In genomic region chr10:74626596-74626995, GRCm38 (mm10) we compare ENCODE assay signal across 33 mouse cellular contexts.
A peak's percentile ranks its signal among the peaks of the same experiment; 100 is the strongest.
DNase-seq lines count a peak whose midpoint lies in the region; ATAC-seq and TF ChIP-seq lines count a peak whose summit lies in the region.
"Had no signal": no experiment of that assay in that cellular context is flagged by ENCODE, and none has a peak within 500 bp of the region (broad histone marks: within the 10 kb centered on the region; RNA-seq: fewer than 3 reads in every experiment).

No protein-coding gene starts in this region.

- no peaks in the 10 kb centered on the region for H3K36me3 ChIP-seq in embryonic facial prominence, embryonic 14.5 days (ENCODE audit: control insufficient read depth, insufficient read depth, low read length)
- no peaks in the 10 kb centered on the region for H3K36me3 ChIP-seq in embryonic facial prominence, embryonic 10.5 days (replicated peaks)
- no peaks in the 10 kb centered on the region for H3K36me3 ChIP-seq in thymus, adult 2 months (ENCODE audit: control insufficient read depth, insufficient read depth, low read length)
- H3K36me3 ChIP-seq: embryonic facial prominence, embryonic 13.5 days; heart, embryonic 12.5 days; hindbrain, embryonic 13.5 days; limb, embryonic 10.5 days; limb, embryonic 15.5 days; liver, embryonic 13.5 days; midbrain, embryonic 13.5 days; neural tube, embryonic 15.5 days had no signal

- TF ChIP-seq POLR2A in thymus, adult 2 months (IDR thresholded peaks at IDR 0.05; ENCODE audit: control insufficient read depth, extremely low read depth, insufficient read depth, low read length, poor library complexity): no peak

- no peak overlapping the region for H3K9ac ChIP-seq in embryonic facial prominence, embryonic 14.5 days (ENCODE audit: low read depth, low read length)
- H3K9ac ChIP-seq: embryonic facial prominence, embryonic 13.5 days; forebrain, embryonic 13.5 days; heart, embryonic 12.5 days; hindbrain, embryonic 13.5 days; limb, embryonic 15.5 days; liver, embryonic 13.5 days; midbrain, embryonic 13.5 days; neural tube, embryonic 15.5 days had no signal

- no peak for TF ChIP-seq CTCF in thymus, adult 2 months (IDR thresholded peaks at IDR 0.05; ENCODE audit: borderline replicate concordance, control insufficient read depth, extremely low read depth, insufficient read depth, low read length, poor library complexity)

- no peak overlapping the region for H3K4me3 ChIP-seq in embryonic facial prominence, embryonic 14.5 days (ENCODE audit: low read depth, low read length)
- no peak overlapping the region for H3K4me3 ChIP-seq in embryonic facial prominence, embryonic 10.5 days
- no peak overlapping the region for H3K4me3 ChIP-seq in thymus, adult 2 months (ENCODE audit: control insufficient read depth, insufficient read depth, low read length)
- H3K4me3 ChIP-seq: embryonic facial prominence, embryonic 13.5 days; forebrain, embryonic 13.5 days; heart, adult 2 months; heart, embryonic 12.5 days; hindbrain, embryonic 13.5 days; limb, embryonic 10.5 days; limb, embryonic 15.5 days; liver, embryonic 13.5 days; megakaryocyte, embryonic 14.5 days; midbrain, embryonic 13.5 days; neural tube, embryonic 15.5 days had no signal

- intact Hi-C loops in left cerebral cortex, postnatal 4 days (cut with DNase I): no loop called here

- ATAC-seq in embryonic facial prominence, embryonic 14.5 days (ENCODE audit: low read depth): no peak
- ATAC-seq: forebrain, embryonic 13.5 days; intestine, embryonic 16.5 days; lung, postnatal 0 days; midbrain, embryonic 13.5 days had no signal

- 51% methylated on average over 10 of the region's 10 CpGs for WGBS in embryonic facial prominence, embryonic 14.5 days
- 66% methylated on average over 10 of the region's 10 CpGs for WGBS in embryonic facial prominence, embryonic 10.5 days
- WGBS in thymus, adult 2 months: 68% methylated on average over 10 of the region's 10 CpGs

- no peaks in the 10 kb centered on the region for H3K4me1 ChIP-seq in embryonic facial prominence, embryonic 14.5 days (ENCODE audit: control insufficient read depth, insufficient read depth, low read length)
- no peaks in the 10 kb centered on the region for H3K4me1 ChIP-seq in embryonic facial prominence, embryonic 10.5 days
- no peaks in the 10 kb centered on the region for H3K4me1 ChIP-seq in thymus, adult 2 months (replicated peaks; ENCODE audit: control insufficient read depth, insufficient read depth, low read length)
- H3K4me1 ChIP-seq: forebrain, embryonic 13.5 days; heart, embryonic 12.5 days; hindbrain, embryonic 13.5 days; limb, embryonic 10.5 days; limb, embryonic 15.5 days; liver, embryonic 13.5 days; megakaryocyte, embryonic 14.5 days; midbrain, embryonic 13.5 days; neural tube, embryonic 15.5 days had no signal

- peak; percentile 31 for DNase-seq in embryonic facial prominence, embryonic 14.5 days (ENCODE audit: low spot score)
- DNase-seq in embryonic facial prominence, embryonic 10.5 days (ENCODE audit: low spot score): no peak
- peak; percentile 7 for DNase-seq in left cerebral cortex, adult 11 months (ENCODE audit: low spot score)
- DNase-seq in left cerebral cortex, postnatal 4 days: no peak
- DNase-seq in right cerebral cortex, adult 2 months (ENCODE audit: low spot score in 2 of 2): peak; percentile 6 to 18
- no peak for DNase-seq in right cerebral cortex, postnatal 25 days
- DNase-seq in thymus, adult 2 months: no peak
- no peak for DNase-seq in spleen, postnatal 36 days (ENCODE audit: low spot score in 2 of 2)
- DNase-seq: adrenal gland, postnatal 10 days; cerebellum, adult 11-12 months; cerebellum, adult 9-11 months; embryo, embryonic 11 days; heart, adult 2 months; heart, postnatal 4 days; kidney, adult 8-10 months; liver, embryonic 13.5 days; lung, adult 18-20 months; lung, postnatal 4 days; retina, postnatal 1 day; thymus, postnatal 14 days had no signal

- H3K9me3 ChIP-seq in embryonic facial prominence, embryonic 14.5 days (ENCODE audit: control insufficient read depth, low read length): no peaks in the 10 kb centered on the region
- no peaks in the 10 kb centered on the region for H3K9me3 ChIP-seq in embryonic facial prominence, embryonic 10.5 days
- H3K9me3 ChIP-seq: embryonic facial prominence, embryonic 13.5 days; forebrain, embryonic 13.5 days; heart, embryonic 12.5 days; hindbrain, embryonic 13.5 days; limb, embryonic 10.5 days; limb, embryonic 15.5 days; liver, embryonic 13.5 days; midbrain, embryonic 13.5 days; neural tube, embryonic 15.5 days had no signal

- H3K4me2 ChIP-seq in embryonic facial prominence, embryonic 14.5 days (ENCODE audit: low read depth, low read length): no peak overlapping the region
- H3K4me2 ChIP-seq: embryonic facial prominence, embryonic 13.5 days; forebrain, embryonic 13.5 days; heart, embryonic 12.5 days; hindbrain, embryonic 13.5 days; limb, embryonic 15.5 days; liver, embryonic 13.5 days; midbrain, embryonic 13.5 days; neural tube, embryonic 15.5 days had no signal

- no peaks in the 10 kb centered on the region for H3K27me3 ChIP-seq in embryonic facial prominence, embryonic 14.5 days (replicated peaks; ENCODE audit: control insufficient read depth, insufficient read depth, low read length)
- no peaks in the 10 kb centered on the region for H3K27me3 ChIP-seq in embryonic facial prominence, embryonic 10.5 days (replicated peaks; ENCODE audit: low read depth, poor library complexity, severe bottlenecking)
- H3K27me3 ChIP-seq in thymus, adult 2 months (ENCODE audit: control insufficient read depth, insufficient read depth, low read length): no peaks in the 10 kb centered on the region
- H3K27me3 ChIP-seq: CH12.LX; embryonic facial prominence, embryonic 13.5 days; forebrain, embryonic 13.5 days; heart, embryonic 12.5 days; hindbrain, embryonic 13.5 days; limb, embryonic 15.5 days; liver, embryonic 13.5 days; megakaryocyte, embryonic 14.5 days; midbrain, embryonic 13.5 days; neural tube, embryonic 15.5 days had no signal

- no peak overlapping the region for H3K27ac ChIP-seq in embryonic facial prominence, embryonic 14.5 days (replicated peaks; ENCODE audit: low read depth, low read length)
- no peak overlapping the region for H3K27ac ChIP-seq in embryonic facial prominence, embryonic 10.5 days (replicated peaks)
- no peak overlapping the region for H3K27ac ChIP-seq in thymus, adult 2 months (ENCODE audit: control insufficient read depth, insufficient read depth, low read length)
- H3K27ac ChIP-seq: embryonic facial prominence, embryonic 13.5 days; forebrain, embryonic 13.5 days; heart, adult 2 months; hindbrain, embryonic 13.5 days; kidney, postnatal 0 days; limb, embryonic 10.5 days; limb, embryonic 15.5 days; liver, embryonic 13.5 days; midbrain, embryonic 13.5 days; neural tube, embryonic 15.5 days had no signal

Comparison
In these comparisons a context has a peak if more than half of its experiments do, and no peak if none do; other contexts are left out.
1. DNase-seq: peak in embryonic facial prominence, embryonic 14.5 days (single experiment), left cerebral cortex, adult 11 months (single experiment) and right cerebral cortex, adult 2 months (2 of 2); none in embryonic facial prominence, embryonic 10.5 days (single experiment), left cerebral cortex, postnatal 4 days (single experiment), right cerebral cortex, postnatal 25 days (single experiment), thymus, adult 2 months (single experiment) and spleen, postnatal 36 days (0 of 2).